Mouse (Mus musculus) midbrain, embryonic 16.5 days (tissue): ENCODE results near the gene Gadd45b. TPM values are rescaled to one million over a fixed set of nuclear protein-coding genes. Genes with fewer than 3 reads are reported as not detected.

Source experiments
- ATAC-seq: fragments of 200-750 bp; cut with Nextera tagmentation; 2 replicates; pipeline ENCODE4 v1.8.0; 2017; ENCODE audit warnings: moderate TSS enrichment
- H3K27ac ChIP-seq: fragments of 300-500 bp; sonication (generic); 2 replicates; pipeline ENCODE4 v1.5.1; 2014; ENCODE audit warnings: mild to moderate bottlenecking, low read length, mixed read lengths
- H3K27me3 ChIP-seq: fragments of 300-500 bp; sonication (generic); 2 replicates; pipeline ENCODE4 v1.6.1; 2014; ENCODE audit warnings: low read depth, low read length, mixed read lengths; ENCODE audit not compliant: control insufficient read depth, insufficient read depth
- H3K36me3 ChIP-seq: fragments of 300-500 bp; sonication (generic); 2 replicates; pipeline ENCODE4 v1.6.1; 2014; ENCODE audit warnings: mild to moderate bottlenecking, low read length, moderate library complexity, mixed read lengths; ENCODE audit not compliant: control insufficient read depth, insufficient read depth
- H3K4me1 ChIP-seq: fragments of 300-500 bp; sonication (generic); 2 replicates; pipeline ENCODE4 v1.6.1; 2014; ENCODE audit warnings: mild to moderate bottlenecking, low read length, mixed read lengths; ENCODE audit not compliant: control insufficient read depth, insufficient read depth
- H3K4me2 ChIP-seq: fragments of 300-500 bp; sonication (generic); 2 replicates; pipeline ENCODE4 v1.6.1; 2014; ENCODE audit warnings: mild to moderate bottlenecking, low read length, mixed read lengths
- H3K4me3 ChIP-seq: fragments of 300-500 bp; sonication (generic); 2 replicates; pipeline ENCODE4 v1.5.1; 2014; ENCODE audit warnings: low read depth, mild to moderate bottlenecking, low read length, moderate library complexity, mixed read lengths
- H3K9ac ChIP-seq: fragments of 300-500 bp; sonication (generic); 2 replicates; pipeline ENCODE4 v1.6.1; 2014; ENCODE audit warnings: low read depth, low read length, mixed read lengths
- H3K9me3 ChIP-seq: fragments of 300-500 bp; sonication (generic); replicated peaks from 2 replicates; pipeline ENCODE4 v1.6.1; 2014; ENCODE audit warnings: mild to moderate bottlenecking, low read length, mixed read lengths; ENCODE audit not compliant: control insufficient read depth, poor library complexity, severe bottlenecking
- WGBS: fragments of 180-500 bp; shearing (Covaris S2); extraction: QIAGEN DNeasy Blood & Tissue Kit; methylation state at CpG from one replicate; pipeline ENCODE4 v1.1.7; 2014; 5-methylcytosine and 5-hydroxymethylcytosine counted together
- polyA plus RNA-seq: library from polyadenylated mRNA; unstranded; fragments of >200 nt; fragmentation: Nextera tagmentation; extraction: Ambion mirVana; gene quantifications from 2 replicates; pipeline ENCODE4 v1.2.1, GENCODE M21; 2015

Gadd45b gene
- polyA plus RNA-seq, 1 experiment from 2014 or later, result 7.1 TPM

- peaks cover 20% of the 10 kb centered on the region; the same call in 1 of the 2 replicates for H3K4me1 ChIP-seq
- no peak for ATAC-seq
Measured at GRCm38 (mm10) chr10:80937646-80938045, 7.8 kb downstream of the Gadd45b start.

GRCm38 (mm10) chr10:80938831-80939550 lies 9.1 kb downstream of the Gadd45b start:
- Histone ChIP-seq H3K4me1 (peaks cover 16% of the 10 kb centered on the region; the same call in 1 of the 2 replicates), H3K36me3 (no peaks in the 10 kb centered on the region), H3K9me3 (no peaks in the 10 kb centered on the region), H3K4me2 (peak overlapping the region; percentile 77), H3K27me3 (peaks cover 18% of the 10 kb centered on the region), H3K9ac (peak overlapping the region; percentile 63), H3K27ac (0 out of 2 replicates have a peak overlapping the region, but pooled peaks have one; percentile 67), H3K4me3 (peak overlapping the region; percentile 39)
- ATAC-seq, result peak; percentile 37
- 12% methylated on average over 15 of the region's 15 CpGs for WGBS

More at GRCm38 (mm10) chr10:80937646-80938045, 7.8 kb downstream of the Gadd45b start:
- H3K9me3 ChIP-seq, result no peaks in the 10 kb centered on the region
- no peak overlapping the region for H3K4me2 ChIP-seq
- H3K36me3 ChIP-seq, result no peaks in the 10 kb centered on the region
- H3K27ac ChIP-seq, result no peak overlapping the region
- 34% methylated on average over 8 of the region's 8 CpGs for WGBS
- no peak overlapping the region for H3K4me3 ChIP-seq
- peaks cover 28% of the 10 kb centered on the region for H3K27me3 ChIP-seq
- H3K9ac ChIP-seq, result no peak overlapping the region

GRCm38 (mm10) chr10:80939671-80940070 lies 9.8 kb downstream of the Gadd45b start:
- ATAC-seq, result peak; percentile 44
- Histone ChIP-seq H3K27ac (peak overlapping the region; percentile 67), H3K4me1 (peaks cover 16% of the 10 kb centered on the region; the same call in 1 of the 2 replicates), H3K9me3 (no peaks in the 10 kb centered on the region), H3K36me3 (no peaks in the 10 kb centered on the region), H3K4me2 (peak overlapping the region; percentile 77), H3K4me3 (peak overlapping the region; percentile 39), H3K27me3 (peaks cover 12% of the 10 kb centered on the region), H3K9ac (peak overlapping the region; percentile 63)
- WGBS, result 2% methylated on average over 28 of the region's 28 CpGs

- H3K27ac ChIP-seq, result peak overlapping the region; percentile 67
- no peak for ATAC-seq
- WGBS, result 53% methylated on average over 8 of the region's 8 CpGs
Measured at GRCm38 (mm10) chr10:80940320-80940987, 10.6 kb downstream of the Gadd45b start.

GRCm38 (mm10) chr10:80940988-80941347 lies 11.1 kb downstream of the Gadd45b start:
- no peak overlapping the region for H3K4me2 ChIP-seq
- no peaks in the 10 kb centered on the region for H3K36me3 ChIP-seq
- peaks cover 6% of the 10 kb centered on the region for H3K27me3 ChIP-seq
- no peaks in the 10 kb centered on the region for H3K9me3 ChIP-seq
- no peak overlapping the region for H3K27ac ChIP-seq
- WGBS, result 79% methylated on average over 2 of the region's 2 CpGs
- H3K4me1 ChIP-seq, result peaks cover 12% of the 10 kb centered on the region; the same call in 1 of the 2 replicates
- H3K9ac ChIP-seq, result no peak overlapping the region
- H3K4me3 ChIP-seq, result no peak overlapping the region
- no peak for ATAC-seq

More at GRCm38 (mm10) chr10:80940320-80940987, 10.6 kb downstream of the Gadd45b start:
- Histone ChIP-seq H3K4me2 (peak overlapping the region; percentile 77), H3K36me3 (no peaks in the 10 kb centered on the region), H3K4me1 (peaks cover 16% of the 10 kb centered on the region; the same call in 1 of the 2 replicates), H3K9me3 (no peaks in the 10 kb centered on the region), H3K9ac (peak overlapping the region; percentile 63), H3K4me3 (peak overlapping the region; percentile 39), H3K27me3 (peaks cover 6% of the 10 kb centered on the region)

GRCm38 (mm10) chr10:80942919-80943318 lies 13.0 kb downstream of the Gadd45b start:
- no peaks in the 10 kb centered on the region; the same call in 1 of the 2 replicates for H3K27me3 ChIP-seq
- no peaks in the 10 kb centered on the region for H3K36me3 ChIP-seq
- ATAC-seq, result no peak
- 65% methylated on average over 8 of the region's 8 CpGs for WGBS
- no peak overlapping the region for H3K9ac ChIP-seq
- H3K4me1 ChIP-seq, result peaks cover 12% of the 10 kb centered on the region; the same call in 1 of the 2 replicates
- no peak overlapping the region for H3K4me3 ChIP-seq
- no peak overlapping the region for H3K27ac ChIP-seq
- H3K4me2 ChIP-seq, result no peak overlapping the region
- H3K9me3 ChIP-seq, result no peaks in the 10 kb centered on the region

- H3K36me3 ChIP-seq, result no peaks in the 10 kb centered on the region
- no peak for ATAC-seq
Measured at GRCm38 (mm10) chr10:80943701-80944100, 13.8 kb downstream of the Gadd45b start.

GRCm38 (mm10) chr10:80944231-80944630 lies 14.4 kb downstream of the Gadd45b start:
- Histone ChIP-seq H3K27ac (no peak overlapping the region), H3K4me3 (no peak overlapping the region), H3K4me1 (peaks cover 10% of the 10 kb centered on the region; the same call in 1 of the 2 replicates), H3K27me3 (no peaks in the 10 kb centered on the region), H3K36me3 (no peaks in the 10 kb centered on the region), H3K9ac (no peak overlapping the region), H3K4me2 (no peak overlapping the region), H3K9me3 (no peaks in the 10 kb centered on the region)
- WGBS, result 84% methylated on average over 5 of the region's 5 CpGs
- ATAC-seq, result no peak

More at GRCm38 (mm10) chr10:80943701-80944100, 13.8 kb downstream of the Gadd45b start:
- Histone ChIP-seq H3K4me2 (no peak overlapping the region), H3K27ac (no peak overlapping the region), H3K9me3 (no peaks in the 10 kb centered on the region), H3K4me1 (peaks cover 12% of the 10 kb centered on the region; the same call in 1 of the 2 replicates), H3K9ac (no peak overlapping the region), H3K4me3 (no peak overlapping the region), H3K27me3 (no peaks in the 10 kb centered on the region)
- WGBS, result 90% methylated on average over 9 of the region's 9 CpGs
